29 mouse cellular contexts compared by ENCODE assay signal in genomic region chr19:18831196-18831595, GRCm38 (mm10).
DNase-seq lines count a peak whose midpoint lies in the region; ATAC-seq and TF ChIP-seq lines count a peak whose summit lies in the region.
"Had no signal": no experiment of that assay in that cellular context is flagged by ENCODE, and none has a peak within 500 bp of the region (broad histone marks: within the 10 kb centered on the region; RNA-seq: fewer than 3 reads in every experiment).

No protein-coding gene starts in this region.

- H3K9ac ChIP-seq in lung, postnatal 0 days (replicated peaks; ENCODE audit: low read depth) = no peak overlapping the region
- H3K9ac ChIP-seq in midbrain, embryonic 15.5 days = no peak overlapping the region
- H3K9ac ChIP-seq: embryonic facial prominence, embryonic 13.5 days; forebrain, embryonic 12.5 days; forebrain, embryonic 15.5 days; heart, embryonic 12.5 days; heart, embryonic 15.5 days; hindbrain, embryonic 14.5 days had no signal

- intact Hi-C loops in heart, postnatal 14 days (cut with DNase I) = loop anchor here (10.0 kb wide), 1 partner anchor 1006 kb away; no protein-coding TSS in a partner anchor

- no peak overlapping the region for H3K4me2 ChIP-seq in lung, postnatal 0 days (replicated peaks; ENCODE audit: low read depth, low read length)
- H3K4me2 ChIP-seq in midbrain, embryonic 15.5 days = no peak overlapping the region
- H3K4me2 ChIP-seq: embryonic facial prominence, embryonic 13.5 days; forebrain, embryonic 12.5 days; forebrain, embryonic 15.5 days; heart, embryonic 12.5 days; heart, embryonic 15.5 days; hindbrain, embryonic 14.5 days had no signal

- TF ChIP-seq CTCF in lung, postnatal 0 days (IDR thresholded peaks at IDR 0.05) = no peak

- DNase-seq in 3T3-L1 (ENCODE audit: low read depth, low spot score) = peak; percentile 29
- peak; percentile 75 to 82 for DNase-seq in lung, adult 18-20 months
- DNase-seq in lung, postnatal 0 days (ENCODE audit: low spot score) = peak; percentile 48
- peak; percentile 68 for DNase-seq in lung, postnatal 25 days (ENCODE audit: low spot score)
- no peak for DNase-seq in kidney, adult 18-20 months
- DNase-seq in heart, postnatal 14 days = no peak
- DNase-seq: adrenal gland, postnatal 10 days; adrenal gland, postnatal 36 days; cerebellum, adult 11 months; cerebellum, adult 8-10 months; cerebellum, postnatal 10 days; cerebellum, postnatal 36 days; embryo, embryonic 11 days; gastrocnemius, postnatal 25 days; heart, adult 18-20 months; heart, postnatal 10 days; heart, postnatal 4 days had no signal

- H3K36me3 ChIP-seq in lung, postnatal 0 days (ENCODE audit: insufficient read depth, low read length) = no peaks in the 10 kb centered on the region
- H3K36me3 ChIP-seq in midbrain, embryonic 15.5 days (replicated peaks) = no peaks in the 10 kb centered on the region
- H3K36me3 ChIP-seq: embryonic facial prominence, embryonic 10.5 days; embryonic facial prominence, embryonic 13.5 days; forebrain, embryonic 12.5 days; forebrain, embryonic 15.5 days; heart, embryonic 12.5 days; heart, embryonic 15.5 days had no signal

- WGBS in lung, postnatal 0 days = 54% methylated on average over 3 of the region's 3 CpGs
- 78% methylated on average over 3 of the region's 3 CpGs for WGBS in midbrain, embryonic 15.5 days

- no peaks in the 10 kb centered on the region for H3K9me3 ChIP-seq in lung, postnatal 0 days (ENCODE audit: low read length)
- no peaks in the 10 kb centered on the region for H3K9me3 ChIP-seq in midbrain, embryonic 15.5 days
- H3K9me3 ChIP-seq: embryonic facial prominence, embryonic 10.5 days; embryonic facial prominence, embryonic 13.5 days; forebrain, embryonic 12.5 days; forebrain, embryonic 15.5 days; heart, embryonic 12.5 days; heart, embryonic 15.5 days had no signal

- H3K4me3 ChIP-seq in lung, postnatal 0 days (ENCODE audit: low read depth, low read length) = no peak overlapping the region
- H3K4me3 ChIP-seq in midbrain, embryonic 15.5 days = no peak overlapping the region
- H3K4me3 ChIP-seq: embryonic facial prominence, embryonic 10.5 days; embryonic facial prominence, embryonic 13.5 days; erythroblast, embryonic 14.5 days; forebrain, embryonic 12.5 days; forebrain, embryonic 15.5 days; heart, embryonic 12.5 days; heart, embryonic 15.5 days had no signal

- peak; percentile 69 for ATAC-seq in lung, postnatal 0 days
- ATAC-seq in midbrain, embryonic 15.5 days (replicated peaks) = no peak
- ATAC-seq: CD4-positive, CD25-positive, alpha-beta regulatory T cell, adult 4 months; forebrain, embryonic 15.5 days; hindbrain, postnatal 0 days; Patski had no signal

- H3K27me3 ChIP-seq in lung, postnatal 0 days (replicated peaks; ENCODE audit: insufficient read depth, low read length) = no peaks in the 10 kb centered on the region
- H3K27me3 ChIP-seq in midbrain, embryonic 15.5 days (replicated peaks) = no peaks in the 10 kb centered on the region
- H3K27me3 ChIP-seq: embryonic facial prominence, embryonic 13.5 days; forebrain, embryonic 12.5 days; forebrain, embryonic 15.5 days; heart, embryonic 12.5 days; heart, embryonic 15.5 days had no signal

- no peak for TF ChIP-seq EP300 in lung, postnatal 0 days (IDR thresholded peaks at IDR 0.05)

- H3K4me1 ChIP-seq in lung, postnatal 0 days (ENCODE audit: insufficient read depth, low read depth, low read length) = no peaks in the 10 kb centered on the region
- no peaks in the 10 kb centered on the region for H3K4me1 ChIP-seq in midbrain, embryonic 15.5 days
- H3K4me1 ChIP-seq: embryonic facial prominence, embryonic 10.5 days; embryonic facial prominence, embryonic 13.5 days; forebrain, embryonic 12.5 days; forebrain, embryonic 15.5 days; heart, embryonic 12.5 days; heart, embryonic 15.5 days had no signal

- no peak overlapping the region for H3K27ac ChIP-seq in lung, postnatal 0 days (ENCODE audit: low read length)
- no peak overlapping the region for H3K27ac ChIP-seq in midbrain, embryonic 15.5 days
- H3K27ac ChIP-seq: embryonic facial prominence, embryonic 10.5 days; embryonic facial prominence, embryonic 13.5 days; forebrain, embryonic 12.5 days; forebrain, embryonic 15.5 days; heart, embryonic 15.5 days; hindbrain, embryonic 14.5 days; hindbrain, postnatal 0 days had no signal

Comparison
In these comparisons a context has a peak if more than half of its experiments do, and no peak if none do; other contexts are left out.
1. DNase-seq: peak in 3T3-L1 (single experiment), lung, adult 18-20 months (2 of 2), lung, postnatal 0 days (single experiment) and lung, postnatal 25 days (single experiment); none in kidney, adult 18-20 months (single experiment) and heart, postnatal 14 days (0 of 2).